Mouse (Mus musculus) Patski (cell line): Measurements from ENCODE around the gene Dmrt1. TPM values are rescaled to one million over a fixed set of nuclear protein-coding genes. Genes with fewer than 3 reads are reported as not detected.

Source experiments
- ATAC-seq: fragments of 100-300 bp; one replicate; pipeline ENCODE4 v1.8.0; 2021
- CTCF ChIA-PET: fragments of 350-600 bp; sonication (Branson Sonifier 250); formaldehyde crosslinking; loops from one replicate; lab custom pipeline; 2022; ENCODE audit warnings: inconsistent platforms; lab: Charles Lee
- POLR2A ChIA-PET: fragments of 350-600 bp; sonication (Branson Sonifier 250); formaldehyde crosslinking; loops from one replicate; lab custom pipeline; 2022; ENCODE audit warnings: antibody characterized with exemption, inconsistent platforms; lab: Charles Lee
- DNase-seq: peaks from one replicate; pipeline ENCODE4 v3.0.0-alpha.2; 2011; ENCODE audit warnings: low read depth, low spot score
- H3K27me3 ChIP-seq: fragments of 371-371 bp; one replicate; pipeline ENCODE4 v1.5.1; 2021
- CTCF ChIP-seq: fragments of 100-300 bp; IDR thresholded peaks from one replicate; pipeline ENCODE4 v1.5.1; 2021
- in situ Hi-C: fragments of 300-500 bp; cut with MboI; formaldehyde crosslinking; loops from 3 replicates; pipeline ENCODE4 v1.11.1; 2018; ENCODE audit warnings: low pct_unique_long_range_greater_than_20kb, mixed read lengths
- polyA plus RNA-seq: library from polyadenylated mRNA; unstranded; gene quantifications from one replicate; pipeline ENCODE4 v1.2.3, GENCODE M21; 2021

Gene Dmrt1
- polyA plus RNA-seq, 1 experiment from 2014 or later = not detected

DNA sequence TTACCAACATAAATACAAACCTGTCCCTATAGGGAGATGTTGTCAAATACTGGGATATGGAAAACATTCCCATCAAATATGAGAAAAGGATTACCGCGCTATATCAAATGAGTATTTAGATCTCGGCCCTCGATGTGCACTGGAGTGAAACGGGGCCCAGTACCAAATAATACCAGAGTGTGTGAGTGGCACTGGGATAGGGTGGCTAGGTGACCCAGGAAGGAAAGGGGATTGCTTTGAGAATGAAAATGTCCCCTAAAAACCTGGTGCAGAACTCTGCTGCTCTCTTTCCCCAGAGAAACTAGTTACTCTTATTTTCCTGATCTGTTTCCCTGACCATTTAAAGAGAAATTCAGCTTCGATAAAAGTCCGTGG is 102.8 kb downstream of the Dmrt1 start:
- ChIA-PET CTCF (no interaction called here), POLR2A (no interaction called here)
- DNase-seq (no peak), ATAC-seq (no peak)
- peaks cover 89% of the 10 kb centered on the region for H3K27me3 ChIP-seq
- in situ Hi-C loops = no loop called here
- no peak for TF ChIP-seq CTCF

DNA sequence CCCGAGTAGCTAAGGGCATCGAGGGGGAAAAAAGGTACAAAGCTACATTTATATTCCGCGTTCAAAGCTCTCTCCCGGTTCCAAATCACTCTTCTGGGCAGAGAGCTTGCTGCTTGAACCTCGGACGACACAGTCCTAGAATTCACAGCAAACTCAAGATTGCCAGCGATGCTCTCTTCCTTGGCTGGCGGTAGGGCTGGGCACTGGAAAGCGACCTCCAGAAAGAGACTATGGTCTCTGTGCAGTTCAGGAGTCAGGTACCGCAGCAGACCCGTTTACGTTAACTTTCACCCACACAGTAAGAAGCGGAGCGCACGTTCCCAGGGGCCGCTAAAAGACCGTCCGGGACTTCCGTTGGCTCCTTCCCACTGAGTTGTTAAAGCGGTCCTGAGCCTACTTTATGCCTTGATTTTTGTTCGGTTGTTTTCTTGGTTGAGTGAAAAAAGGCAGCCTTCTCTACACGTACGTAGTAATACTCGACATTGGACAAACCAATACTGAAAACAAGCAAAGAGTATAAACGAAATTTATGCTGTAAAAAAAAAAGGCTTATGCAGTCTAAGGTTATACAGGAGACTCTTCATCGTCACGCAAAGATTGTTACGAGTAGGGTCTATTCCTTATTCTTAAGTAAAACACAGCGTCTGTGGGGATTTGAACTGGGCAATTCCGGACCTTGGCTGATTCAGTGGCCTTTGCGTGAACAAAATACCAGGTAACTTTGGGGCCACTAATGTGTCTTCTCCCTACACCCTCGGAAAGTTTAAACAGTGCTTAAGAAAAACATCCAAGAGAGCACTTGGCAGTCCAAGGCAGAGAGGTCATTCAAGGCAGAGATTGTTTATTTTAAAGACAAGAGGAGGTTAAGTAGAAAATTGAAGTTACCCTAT is 103.8 kb downstream of the Dmrt1 start:
- H3K27me3 ChIP-seq = peaks cover 89% of the 10 kb centered on the region
- POLR2A ChIA-PET = no interaction called here
- CTCF ChIA-PET = no interaction called here
- DNase-seq = no peak
- TF ChIP-seq CTCF = no peak
- in situ Hi-C loops = no loop called here
- ATAC-seq = no peak

DNA sequence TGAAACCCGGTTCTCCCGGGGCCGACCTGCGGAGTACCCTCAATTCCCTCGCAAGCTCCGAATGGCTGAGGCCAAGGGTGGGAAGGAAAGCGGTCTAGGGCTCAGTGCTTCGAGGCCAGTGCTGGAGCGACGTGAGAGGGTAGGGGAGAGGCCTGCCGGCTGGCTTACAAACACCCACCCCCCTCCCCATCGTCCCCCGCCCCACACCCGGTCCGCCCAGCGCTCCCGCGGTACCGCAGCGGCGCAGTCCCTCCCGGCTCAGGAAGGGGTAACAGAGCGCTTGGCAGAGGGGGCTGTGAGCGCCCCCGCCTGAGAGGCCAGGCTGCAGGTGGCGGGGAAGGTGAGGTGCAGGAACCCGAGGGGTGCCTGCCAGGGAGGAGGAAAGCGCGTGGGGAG is 104.6 kb downstream of the Dmrt1 start, which contains the start of gene Dmrt3:
TSS of gene Dmrt3 (plus strand) at position 287 of the 396 bp plus-strand sequence.
- POLR2A ChIA-PET = no interaction called here
- DNase-seq = no peak

GRCm38 (mm10) chr19:25610411-25611111 is 105.1 kb downstream of the Dmrt1 start:
- peaks cover 84% of the 10 kb centered on the region for H3K27me3 ChIP-seq
- ChIA-PET CTCF (no interaction called here), POLR2A (no interaction called here)
- ATAC-seq (no peak), DNase-seq (no peak)
- no peak for TF ChIP-seq CTCF
- in situ Hi-C loops = no loop called here

More for the DNA sequence above, 104.6 kb downstream of the Dmrt1 start, which contains the start of gene Dmrt3:
- no peak for TF ChIP-seq CTCF
- in situ Hi-C loops = no loop called here
- H3K27me3 ChIP-seq = peaks cover 83% of the 10 kb centered on the region
- ATAC-seq = no peak
- CTCF ChIA-PET = no interaction called here

GRCm38 (mm10) chr19:25611116-25611515 is 105.7 kb downstream of the Dmrt1 start:
- no peak for TF ChIP-seq CTCF
- ATAC-seq (no peak), DNase-seq (no peak)
- H3K27me3 ChIP-seq = peaks cover 84% of the 10 kb centered on the region
- ChIA-PET CTCF (no interaction called here), POLR2A (no interaction called here)
- in situ Hi-C loops = no loop called here

GRCm38 (mm10) chr19:25611876-25612805 is 106.7 kb downstream of the Dmrt1 start:
- in situ Hi-C loops = no loop called here
- H3K27me3 ChIP-seq = peaks cover 84% of the 10 kb centered on the region

DNA sequence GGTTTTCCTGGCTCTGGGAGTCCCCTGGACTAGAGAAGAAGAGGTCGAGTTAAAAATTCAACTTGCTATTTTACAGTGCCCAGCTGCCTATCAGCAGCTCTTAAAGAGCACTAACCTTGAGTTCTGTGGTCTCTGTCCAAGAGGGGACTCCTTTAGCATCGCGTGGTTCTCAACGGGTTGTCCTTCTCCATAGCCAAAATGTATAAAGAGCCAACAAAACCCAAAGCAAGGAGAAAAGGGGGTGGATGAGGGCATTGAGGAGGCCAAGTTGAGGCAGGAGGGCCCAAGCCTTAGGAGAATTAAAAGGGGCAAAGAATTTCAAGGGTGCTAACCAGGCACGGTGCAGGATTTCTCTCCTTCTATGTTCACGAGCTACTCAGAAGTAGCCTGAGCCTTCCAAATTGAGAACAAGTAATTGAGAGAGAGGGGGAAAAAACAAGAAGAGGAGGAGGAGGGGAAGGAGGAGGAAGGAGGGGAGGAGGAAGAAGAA is 107.4 kb downstream of the Dmrt1 start:
- ATAC-seq = no peak
- peaks cover 85% of the 10 kb centered on the region for H3K27me3 ChIP-seq
- ChIA-PET POLR2A (interaction anchor here (0.5 kb wide), 1 partner anchor 86 kb away, joined by 7 read pairs; no protein-coding TSS in a partner anchor), CTCF (interaction anchor here (1.0 to 1.4 kb wide), 2 partner anchors 16 to 23 kb away, joined by 3 to 5 read pairs; no protein-coding TSS in a partner anchor)
- DNase-seq = no peak
- no peak for TF ChIP-seq CTCF
- in situ Hi-C loops = no loop called here

More at GRCm38 (mm10) chr19:25611876-25612805, 106.7 kb downstream of the Dmrt1 start:
- DNase-seq (no peak), ATAC-seq (no peak)
- CTCF ChIA-PET = interaction anchor here (1.0 to 1.4 kb wide), 2 partner anchors 17 to 24 kb away, joined by 3 to 5 read pairs; no protein-coding TSS in a partner anchor
- POLR2A ChIA-PET = interaction anchor here (0.5 to 0.7 kb wide), 2 partner anchors 85 to 668 kb away, joined by 3 to 7 read pairs; no protein-coding TSS in a partner anchor
- no peak for TF ChIP-seq CTCF

- ChIA-PET CTCF (no interaction called here), POLR2A (no interaction called here)
- ATAC-seq = no peak
- H3K27me3 ChIP-seq = peaks cover 84% of the 10 kb centered on the region
- in situ Hi-C loops = no loop called here
- DNase-seq = no peak
- no peak for TF ChIP-seq CTCF
These were observed 108.3 kb downstream of the Dmrt1 start for GRCm38 (mm10) chr19:25613476-25614300.

GRCm38 (mm10) chr19:25615889-25616288 is 110.5 kb downstream of the Dmrt1 start:
- in situ Hi-C loops = no loop called here
- H3K27me3 ChIP-seq = peaks cover 90% of the 10 kb centered on the region
- ChIA-PET CTCF (interaction anchor here (1.5 kb wide), 1 partner anchor 13 kb away, joined by 4 read pairs; no protein-coding TSS in a partner anchor), POLR2A (no interaction called here)
- DNase-seq (no peak), ATAC-seq (no peak)
- TF ChIP-seq CTCF = no peak
